Mouse (Mus musculus) urinary bladder, adult 2 months (tissue): ENCODE measurements around the gene Xpo6. TPM values are rescaled to one million over a fixed set of nuclear protein-coding genes. Genes with fewer than 3 reads are reported as not detected.

ENCODE experiments used
- DNase-seq: peaks from one replicate; pipeline ENCODE4 v3.0.0; 2022; ENCODE audit warnings: low spot score
- polyA plus RNA-seq: library from polyadenylated mRNA; depleted of rRNA; stranded (reverse); fragments of >200 nt; gene quantifications from 2 replicates; pipeline ENCODE4 v1.2.3, GENCODE M21; 2012; rRNA removed

Gene Xpo6
- polyA plus RNA-seq, result 81.2 and 83.4 TPM in 2 replicates

- peak; percentile 88 for DNase-seq
These were observed at the start of gene Xpo6 for GRCm38 (mm10) chr7:126200178-126200996. Xpo6 (minus strand) TSS chr7:126200501.

- DNase-seq, result no peak
These were observed 49.7 kb upstream of the Xpo6 start for GRCm38 (mm10) chr7:126249986-126250385.

- no peak for DNase-seq
These were observed 48.8 kb upstream of the Xpo6 start for GRCm38 (mm10) chr7:126249146-126249545.

- no peak for DNase-seq
These were observed 48.4 kb upstream of the Xpo6 start for GRCm38 (mm10) chr7:126248641-126249141.

GRCm38 (mm10) chr7:126248088-126248487 is 47.8 kb upstream of the Xpo6 start:
- no peak for DNase-seq

GRCm38 (mm10) chr7:126244168-126244750 is 44.0 kb upstream of the Xpo6 start:
- DNase-seq, result no peak

- DNase-seq, result no peak
These were observed 40.6 kb upstream of the Xpo6 start for GRCm38 (mm10) chr7:126240814-126241360.

- DNase-seq, result no peak
These were observed 36.5 kb upstream of the Xpo6 start for GRCm38 (mm10) chr7:126236794-126237192.

GRCm38 (mm10) chr7:126236083-126236793 is 35.9 kb upstream of the Xpo6 start:
- no peak for DNase-seq

- DNase-seq, result no peak
These were observed 34.3 kb upstream of the Xpo6 start for GRCm38 (mm10) chr7:126234611-126235010.

- DNase-seq, result no peak
These were observed 32.2 kb upstream of the Xpo6 start for GRCm38 (mm10) chr7:126232345-126233071.

- DNase-seq, result no peak
These were observed 30.3 kb upstream of the Xpo6 start for GRCm38 (mm10) chr7:126230357-126231148.

GRCm38 (mm10) chr7:126226136-126226535 is 25.8 kb upstream of the Xpo6 start:
- no peak for DNase-seq

GRCm38 (mm10) chr7:126222753-126223152 is 22.5 kb upstream of the Xpo6 start:
- DNase-seq, result no peak

GRCm38 (mm10) chr7:126220611-126221010 is 20.3 kb upstream of the Xpo6 start:
- DNase-seq, result no peak

GRCm38 (mm10) chr7:126218311-126218710 is 18.0 kb upstream of the Xpo6 start:
- no peak for DNase-seq

GRCm38 (mm10) chr7:126216867-126217266 is 16.6 kb upstream of the Xpo6 start:
- DNase-seq, result no peak

- DNase-seq, result no peak
These were observed 10.6 kb upstream of the Xpo6 start for GRCm38 (mm10) chr7:126210856-126211255.

- no peak for DNase-seq
These were observed 670 bp upstream of the Xpo6 start for GRCm38 (mm10) chr7:126200997-126201345.

- DNase-seq, result peak; percentile 51
These were observed 604 bp downstream of the Xpo6 start for GRCm38 (mm10) chr7:126199691-126200102.

GRCm38 (mm10) chr7:126198926-126199325 is 1.4 kb downstream of the Xpo6 start:
- DNase-seq, result no peak
